Mouse (Mus musculus) embryonic stem cell, embryonic (primary cell): ENCODE results near the gene Wnt10a.

Experiments
- CTCF ChIA-PET, 4 experiments: fragments of 300-600 bp in 2 of 4; fragments of 350-600 bp in 2 of 4; sonication (Branson Sonifier 250); formaldehyde crosslinking; loops; one replicate each; lab custom pipeline; 2022; ENCODE audit warnings: inconsistent platforms in 2 of 4; lab: Charles Lee
- POLR2A ChIA-PET, 4 experiments: fragments of 300-600 bp in 2 of 4; fragments of 350-600 bp in 2 of 4; sonication (Branson Sonifier 250); formaldehyde crosslinking; loops; one replicate each; lab custom pipeline; 2022; ENCODE audit warnings: antibody characterized with exemption in 4 of 4, inconsistent platforms in 1 of 4; lab: Charles Lee

Wnt10a gene

DNA sequence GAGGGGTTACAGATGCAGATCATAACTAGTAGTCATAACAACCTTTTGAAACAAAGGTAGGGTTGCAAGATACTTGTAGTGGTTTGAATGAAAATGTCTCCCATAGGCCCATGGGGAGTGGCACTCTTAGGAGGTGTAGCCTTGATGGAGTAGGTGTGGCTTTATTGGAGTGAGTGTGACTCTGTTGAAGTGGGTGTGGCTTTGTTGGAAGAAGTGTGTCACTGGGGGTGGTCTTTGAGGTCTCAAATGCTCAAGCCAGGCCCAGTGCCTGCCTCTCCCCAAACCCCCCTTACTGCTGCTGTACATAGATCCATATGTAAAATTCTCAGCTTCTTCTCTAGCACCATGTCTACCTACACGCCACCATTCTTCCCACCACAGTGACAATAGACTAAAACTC, 27.2 kb downstream of the Wnt10a start:
- POLR2A ChIA-PET = interaction anchor here in 2 of 4 experiments (0.7 to 3.3 kb wide), 4 partner anchors 8 to 15 kb away, joined by 3 to 29 read pairs (median 8); no protein-coding TSS in a partner anchor
- CTCF ChIA-PET = interaction anchor here in 1 of 4 experiments (1.5 to 3.0 kb wide), 2 partner anchors 9 to 16 kb away, joined by 4 to 7 read pairs; no protein-coding TSS in a partner anchor

- POLR2A ChIA-PET = interaction anchor here (0.8 to 6.9 kb wide), 14 partner anchors 7 to 429 kb away, joined by 3 to 43 read pairs (median 9); partner anchors contain the start of gene Cdk5r2 (in 2 of the 4)
- CTCF ChIA-PET = interaction anchor here (0.5 to 7.9 kb wide), 16 partner anchors 15 to 375 kb away, joined by 3 to 47 read pairs (median 7); partner anchors contain the start of gene Cdk5r2 (in 1 of the 4)
Observed at GRCm38 (mm10) chr1:74823598-74823997, 32.3 kb downstream of the Wnt10a start.

DNA sequence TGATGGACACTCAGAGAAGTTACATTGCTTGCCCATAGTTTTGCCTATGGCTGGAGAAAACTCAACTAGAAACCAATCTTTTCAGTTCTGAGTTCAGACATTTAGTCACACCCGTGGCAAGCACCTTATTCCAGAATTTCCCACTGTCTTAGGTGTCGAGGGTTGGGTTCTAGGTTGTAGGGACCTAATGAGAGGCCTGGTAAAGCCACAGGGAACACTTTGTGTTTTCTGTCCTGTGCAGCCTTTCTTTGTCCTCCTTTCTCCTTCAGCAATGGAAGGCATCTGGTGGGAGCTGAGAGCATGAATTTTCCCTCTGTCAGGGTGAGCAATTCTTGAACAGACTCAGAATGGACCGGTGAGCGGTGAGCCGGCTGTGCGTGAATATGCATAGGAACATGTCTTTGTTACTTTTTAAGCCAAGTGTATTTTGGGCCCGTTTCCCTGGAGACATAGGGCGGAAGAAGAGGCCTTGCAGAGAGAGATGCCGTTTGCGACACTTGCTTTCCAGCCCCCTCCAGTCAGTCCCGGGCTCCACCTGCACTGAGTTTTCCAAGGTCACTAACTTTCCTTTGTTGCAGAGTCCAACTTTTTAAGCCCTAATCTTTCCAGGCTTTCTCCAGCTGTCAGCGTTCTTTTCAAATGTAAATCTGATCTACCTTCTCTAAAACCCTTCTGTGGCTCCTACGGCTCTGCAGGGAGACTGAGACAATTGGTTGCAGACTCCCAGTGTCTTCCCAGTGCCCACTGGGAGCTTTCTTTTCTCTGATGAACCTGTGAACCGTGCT, 33.4 kb downstream of the Wnt10a start:
- POLR2A ChIA-PET = interaction anchor here (0.5 to 6.9 kb wide), 43 partner anchors 8 to 567 kb away, joined by 3 to 43 read pairs (median 4); partner anchors contain the start of genes Cdk5r2 (in 3 of the 4), Aamp (in 1 of the 4) and Pnkd (in 1 of the 4)
- CTCF ChIA-PET = interaction anchor here (0.6 to 7.9 kb wide), 30 partner anchors 9 to 643 kb away, joined by 3 to 47 read pairs (median 4); partner anchors contain the start of genes Cdk5r2 (in 1 of the 4) and Cryba2 (in 1 of the 4)

GRCm38 (mm10) chr1:74830061-74830460, 38.7 kb downstream of the Wnt10a start:
- CTCF ChIA-PET = interaction anchor here (0.9 to 2.1 kb wide), 8 partner anchors 9 to 107 kb away, joined by 3 to 7 read pairs (median 3); no protein-coding TSS in a partner anchor
- POLR2A ChIA-PET = interaction anchor here (0.9 to 2.8 kb wide), 6 partner anchors 13 to 22 kb away, joined by 3 to 11 read pairs (median 3); no protein-coding TSS in a partner anchor

DNA sequence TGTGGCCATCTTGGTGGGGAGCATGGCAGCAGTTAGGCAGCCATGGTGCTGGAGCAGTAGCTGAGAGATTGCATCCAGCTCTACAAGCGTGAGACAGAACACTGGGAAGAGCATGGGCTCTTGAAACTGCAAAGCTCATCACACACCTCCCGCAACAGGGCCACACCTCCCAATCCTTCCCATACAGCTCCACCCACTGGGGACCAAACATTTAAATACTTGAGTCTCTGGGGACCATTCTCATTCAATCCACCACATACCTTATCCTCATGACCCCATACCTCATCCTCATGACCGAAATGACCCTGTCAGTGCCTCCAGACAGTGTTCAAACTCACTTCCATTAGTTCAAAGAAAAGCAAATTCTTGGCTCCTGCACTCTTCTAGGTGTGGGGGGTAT, 41.9 kb downstream of the Wnt10a start:
- CTCF ChIA-PET = interaction anchor here in 3 of 4 experiments (0.6 to 1.4 kb wide), 4 partner anchors 28 to 60 kb away, joined by 3 to 14 read pairs (median 5); partner anchors contain the start of gene Cryba2 (in 2 of the 3)
- POLR2A ChIA-PET = interaction anchor here in 3 of 4 experiments (0.6 to 1.7 kb wide), 14 partner anchors 8 to 195 kb away, joined by 3 to 11 read pairs (median 4); partner anchors contain the start of gene Cdk5r2 (in 2 of the 3)

DNA sequence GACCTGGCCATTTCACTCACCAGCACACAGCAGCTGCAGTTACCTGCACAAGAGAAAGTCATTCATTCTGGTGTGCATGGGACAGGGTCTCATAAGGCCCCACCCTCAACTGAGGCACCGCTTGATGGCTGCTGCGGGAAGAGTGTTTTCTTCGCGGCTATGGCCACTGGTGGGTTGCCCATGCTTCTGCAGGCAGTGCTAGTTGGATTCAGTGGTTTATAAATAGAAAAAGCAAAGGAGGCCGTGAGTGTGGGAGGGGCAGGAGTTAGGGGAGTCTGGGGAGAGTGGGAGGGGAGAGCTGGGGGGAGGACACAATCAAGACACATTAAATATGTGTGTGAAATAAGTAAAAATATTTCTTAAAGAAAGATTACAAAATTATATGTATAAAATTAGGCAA, 51.8 kb downstream of the Wnt10a start:
- POLR2A ChIA-PET = interaction anchor here in 1 of 4 experiments (1.0 to 1.5 kb wide), 2 partner anchors 13 to 18 kb away, joined by 3 to 7 read pairs; no protein-coding TSS in a partner anchor
- CTCF ChIA-PET = no interaction called here

DNA sequence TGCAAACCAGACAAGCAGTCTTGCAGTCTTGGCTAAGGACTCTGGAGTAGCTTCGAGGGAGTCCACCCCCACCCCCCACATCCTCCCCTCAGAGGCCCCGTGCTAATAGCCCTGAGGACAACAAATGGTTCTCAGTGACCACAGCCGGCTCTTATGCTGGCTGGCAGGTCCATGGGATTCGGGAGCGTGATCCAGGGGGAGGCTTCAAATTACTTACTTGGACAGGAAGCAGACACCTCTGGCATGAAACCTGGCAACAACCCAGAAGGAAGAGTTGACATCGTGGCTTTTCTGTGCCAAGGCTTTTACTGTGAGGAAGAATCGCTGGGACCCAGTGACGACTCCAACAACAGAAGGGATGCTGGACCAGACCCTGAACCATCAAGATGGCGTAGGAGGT, 55.0 kb downstream of the Wnt10a start:
- ChIA-PET POLR2A (no interaction called here), CTCF (interaction anchor here in 1 of 4 experiments (0.8 kb wide), 1 partner anchor 21 kb away, joined by 3 read pairs; no protein-coding TSS in a partner anchor)

DNA sequence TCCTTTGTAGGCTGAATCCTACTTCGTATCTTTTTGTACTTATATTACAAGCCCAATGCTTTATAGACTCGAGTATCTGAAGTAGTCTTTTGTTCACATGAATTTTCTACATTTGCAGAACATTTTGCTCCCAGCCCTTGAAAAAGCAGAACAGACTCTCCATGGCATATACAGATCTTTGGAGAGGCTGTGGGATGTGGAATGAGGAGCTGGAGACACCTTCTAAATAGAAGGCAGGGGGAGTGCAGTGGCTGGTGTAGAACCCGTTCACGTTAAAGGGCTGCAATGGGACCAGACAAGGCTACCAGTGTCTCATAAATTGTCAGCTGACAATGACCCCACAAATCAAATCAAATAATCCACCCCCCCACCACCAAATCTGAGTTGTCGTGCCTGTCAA, 57.6 kb downstream of the Wnt10a start:
- POLR2A ChIA-PET = interaction anchor here in 1 of 4 experiments (0.6 kb wide), 1 partner anchor 74 kb away, joined by 3 read pairs; no protein-coding TSS in a partner anchor

GRCm38 (mm10) chr1:74850251-74850650, 58.9 kb downstream of the Wnt10a start:
- CTCF ChIA-PET = interaction anchor here in 3 of 4 experiments (0.6 to 2.4 kb wide), 8 partner anchors 35 to 724 kb away, joined by 3 to 30 read pairs (median 4); no protein-coding TSS in a partner anchor
- POLR2A ChIA-PET = interaction anchor here in 3 of 4 experiments (0.6 to 2.8 kb wide), 10 partner anchors 8 to 98 kb away, joined by 3 to 25 read pairs (median 7); partner anchors contain the start of gene Wnt6 (in 1 of the 3)

More for the DNA sequence above, 57.6 kb downstream of the Wnt10a start:
- CTCF ChIA-PET = no interaction called here

- ChIA-PET POLR2A (interaction anchor here (0.7 to 2.8 kb wide), 19 partner anchors 9 to 636 kb away, joined by 3 to 25 read pairs (median 4); no protein-coding TSS in a partner anchor), CTCF (interaction anchor here (0.6 to 2.4 kb wide), 21 partner anchors 10 to 627 kb away, joined by 3 to 30 read pairs (median 3); partner anchors contain the start of genes Cryba2 (in 1 of the 4) and Wnt6 (in 1 of the 4))
Observed at GRCm38 (mm10) chr1:74851001-74851775, 59.9 kb downstream of the Wnt10a start.
